ENCODE assay signal across 37 mouse cellular contexts in genomic region chr6:85472542-85472941, GRCm38 (mm10). TPM values are rescaled to one million over a fixed set of nuclear protein-coding genes. Genes with fewer than 3 reads are reported as not detected.
"Had no signal": no experiment of that assay in that cellular context is flagged by ENCODE, and none has a peak within 500 bp of the region (broad histone marks: within the 10 kb centered on the region; RNA-seq: fewer than 3 reads in every experiment).

No protein-coding gene starts in this region.

- H3K4me3 ChIP-seq: left cerebral cortex, adult 2 months; limb, embryonic 10.5 days; limb, embryonic 12.5 days; limb, embryonic 13.5 days; limb, embryonic 15.5 days; liver, embryonic 12.5 days; liver, embryonic 13.5 days; liver, embryonic 15.5 days; lung, embryonic 15.5 days; megakaryocyte, embryonic 14.5 days; midbrain, embryonic 10.5 days; midbrain, embryonic 12.5 days; midbrain, embryonic 13.5 days; midbrain, embryonic 15.5 days had no signal

- ATAC-seq: liver, embryonic 12.5 days; liver, postnatal 0 days; lung, postnatal 0 days; midbrain, embryonic 13.5 days; midbrain, embryonic 15.5 days had no signal

- H3K27me3 ChIP-seq: midbrain, embryonic 13.5 days; midbrain, embryonic 15.5 days had no signal

- H3K9ac ChIP-seq: limb, embryonic 12.5 days; limb, embryonic 13.5 days; limb, embryonic 15.5 days; liver, embryonic 12.5 days; liver, embryonic 13.5 days; liver, embryonic 14.5 days; liver, embryonic 15.5 days; liver, postnatal 0 days; lung, embryonic 14.5 days; lung, embryonic 15.5 days; midbrain, embryonic 12.5 days; midbrain, embryonic 13.5 days; midbrain, embryonic 15.5 days had no signal

- DNase-seq: left cerebral cortex, postnatal 4 days; liver; liver, embryonic 13.5 days; liver, postnatal 0 days; lung, adult 18-20 months; lung, adult 2 months; lung, postnatal 14 days; lung, postnatal 36 days had no signal

- H3K4me1 ChIP-seq: limb, embryonic 15.5 days; liver, embryonic 12.5 days; liver, embryonic 13.5 days; liver, embryonic 15.5 days; lung, embryonic 15.5 days; midbrain, embryonic 15.5 days had no signal

- H3K9me3 ChIP-seq: limb, embryonic 10.5 days; limb, embryonic 12.5 days; limb, embryonic 13.5 days; limb, embryonic 15.5 days; liver, embryonic 12.5 days; liver, embryonic 13.5 days; liver, embryonic 15.5 days; lung, embryonic 15.5 days; megakaryocyte, embryonic 14.5 days; midbrain, embryonic 10.5 days; midbrain, embryonic 12.5 days; midbrain, embryonic 13.5 days; midbrain, embryonic 15.5 days had no signal

- H3K27ac ChIP-seq: left cerebral cortex, adult 2 months; limb, embryonic 10.5 days; limb, embryonic 12.5 days; limb, embryonic 13.5 days; limb, embryonic 15.5 days; liver, embryonic 12.5 days; liver, embryonic 13.5 days; liver, embryonic 14.5 days; liver, embryonic 15.5 days; lung, embryonic 15.5 days; macrophage; midbrain, embryonic 10.5 days; midbrain, embryonic 12.5 days; midbrain, embryonic 13.5 days; midbrain, embryonic 15.5 days had no signal

- H3K4me2 ChIP-seq: limb, embryonic 12.5 days; limb, embryonic 13.5 days; limb, embryonic 15.5 days; liver, embryonic 11.5 days; liver, embryonic 12.5 days; liver, embryonic 13.5 days; liver, embryonic 15.5 days; lung, embryonic 14.5 days; lung, embryonic 15.5 days; midbrain, embryonic 11.5 days; midbrain, embryonic 12.5 days; midbrain, embryonic 13.5 days; midbrain, embryonic 15.5 days had no signal

RNA-seq across cellular contexts. Expression of gene Fbxo41, which starts 30.3 kb away (rescaled TPM):
- total RNA-seq: liver, adult 2 months; megakaryocyte progenitor cell, adult 5-6 weeks; megakaryocyte, adult 5-6 weeks; megakaryocyte-erythroid progenitor cell, adult 5-6 weeks; monocyte, adult 5-6 weeks had no signal
- polyA plus RNA-seq: liver, adult 2 months; liver, embryonic 13.5 days; liver, embryonic 14.5 days; liver, embryonic 15.5 days; liver, embryonic 16.5 days; liver, postnatal 0 days; lung, postnatal 0 days; macrophage had no signal

RNA-seq across cellular contexts. Expression of gene Egr4, which starts 40.8 kb away (rescaled TPM):
- total RNA-seq: liver, adult 2 months; megakaryocyte progenitor cell, adult 5-6 weeks; megakaryocyte, adult 5-6 weeks; monocyte, adult 5-6 weeks had no signal
- polyA plus RNA-seq: limb, embryonic 10.5 days; limb, embryonic 11.5 days; limb, embryonic 12.5 days; limb, embryonic 13.5 days; limb, embryonic 15.5 days; liver, adult 2 months; liver, embryonic 11.5 days; liver, embryonic 12.5 days; liver, embryonic 13.5 days; liver, embryonic 14.5 days; liver, embryonic 15.5 days; liver, embryonic 16.5 days; liver, postnatal 0 days; lung, adult 2 months; lung, embryonic 14.5 days; lung, embryonic 15.5 days; lung, embryonic 16.5 days; lung, postnatal 0 days; macrophage; midbrain, embryonic 10.5 days; midbrain, embryonic 11.5 days; midbrain, embryonic 12.5 days; midbrain, embryonic 13.5 days; midbrain, embryonic 14.5 days; midbrain, embryonic 15.5 days; neural tube, embryonic 11.5 days had no signal
